In the genomic region with DNA sequence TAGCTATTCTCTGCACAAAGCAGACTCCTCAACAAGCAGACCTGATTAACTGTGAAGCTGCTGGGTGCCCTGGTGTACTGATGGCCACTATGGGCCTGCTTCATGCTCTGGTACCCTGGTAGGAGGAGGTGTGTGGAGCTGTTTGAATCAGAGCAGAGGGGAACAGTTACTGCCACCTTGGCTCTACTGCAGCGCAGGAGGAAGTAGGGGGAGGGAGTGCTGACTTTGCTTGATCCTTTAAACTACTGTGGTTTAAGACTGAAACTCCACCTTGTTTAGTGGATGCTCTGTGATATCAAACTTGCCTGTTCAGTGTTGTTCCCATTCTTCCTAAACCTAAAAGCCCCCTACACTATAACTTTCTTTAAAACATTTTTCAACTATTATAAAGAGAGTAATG, we compare ENCODE assay signal across 19 mouse cellular contexts. TPM values are rescaled to one million over a fixed set of nuclear protein-coding genes. Genes with fewer than 3 reads are reported as not detected.
DNase-seq lines count a peak whose midpoint lies in the region; ATAC-seq and TF ChIP-seq lines count a peak whose summit lies in the region.
"Had no signal": no experiment of that assay in that cellular context is flagged by ENCODE, and none has a peak within 500 bp of the region (broad histone marks: within the 10 kb centered on the region; RNA-seq: fewer than 3 reads in every experiment).

No protein-coding gene starts in this region.

- ATAC-seq in CD4-positive, CD25-positive, alpha-beta regulatory T cell, adult 4 months = peak; percentile 64
- ATAC-seq in inflammation-experienced regulatory T-cells, adult 6 months = peak; percentile 58
- ATAC-seq: forebrain, postnatal 0 days had no signal

- no peaks in the 10 kb centered on the region for H3K4me1 ChIP-seq in cerebellum, adult 2 months (ENCODE audit: control insufficient read depth, insufficient read depth, low read length)
- H3K4me1 ChIP-seq: embryonic facial prominence, embryonic 13.5 days; forebrain, embryonic 12.5 days; heart, embryonic 15.5 days had no signal

- no peak for TF ChIP-seq CTCF in cerebellum, adult 2 months (IDR thresholded peaks at IDR 0.05; ENCODE audit: borderline replicate concordance, insufficient read depth, low read depth, low read length)

- H3K27me3 ChIP-seq in cerebellum, adult 2 months (ENCODE audit: control insufficient read depth, insufficient read depth, low read length) = no peaks in the 10 kb centered on the region
- H3K27me3 ChIP-seq: embryonic facial prominence, embryonic 13.5 days; forebrain, embryonic 12.5 days; heart, embryonic 15.5 days; hindbrain, embryonic 13.5 days had no signal

- H3K27ac ChIP-seq in cerebellum, adult 2 months (ENCODE audit: insufficient read depth, low read length) = no peak overlapping the region
- H3K27ac ChIP-seq: embryonic facial prominence, embryonic 13.5 days; forebrain, embryonic 12.5 days; heart, adult 2 months; heart, embryonic 15.5 days; hindbrain, embryonic 13.5 days had no signal

- no peak for TF ChIP-seq POLR2A in cerebellum, adult 2 months (IDR thresholded peaks at IDR 0.05; ENCODE audit: borderline replicate concordance, insufficient read depth, low read length)

- DNase-seq in thymus, postnatal 14 days = peak; percentile 7
- DNase-seq in thymus, postnatal 36 days = no peak
- no peak for DNase-seq in cerebellum, adult 2 months
- DNase-seq in kidney, adult 18-20 months = no peak
- no peak for DNase-seq in cerebellum, adult 8-10 months
- DNase-seq: adrenal gland, postnatal 10 days; cerebellum, adult 11 months; cerebellum, adult 9-11 months; cerebellum, postnatal 36 days; forebrain, postnatal 0 days; gastrocnemius, postnatal 14 days; heart, adult 2 months; heart, postnatal 14 days had no signal

- 93% methylated on average over 1 of the region's 1 CpGs for WGBS in cerebellum, adult 2 months

- H3K4me3 ChIP-seq in cerebellum, adult 2 months (replicated peaks; ENCODE audit: insufficient read depth, low read depth, low read length) = no peak overlapping the region
- H3K4me3 ChIP-seq: embryonic facial prominence, embryonic 13.5 days; forebrain, embryonic 12.5 days; heart, adult 2 months; heart, embryonic 15.5 days; hindbrain, embryonic 13.5 days had no signal

RNA-seq across cellular contexts. Expression of gene Prmt3, which starts 49.8 kb away (rescaled TPM):
- 10 to 100 TPM; 12.1 to 12.7 TPM for polyA plus RNA-seq in CD4-positive, CD25-positive, alpha-beta regulatory T cell, adult 4 months (2017; shearing (Covaris generic))
- 10 to 100 TPM in 2 of 3 experiments, 1 to 10 TPM in 1; 7.8 to 13.2 (median 12.8) TPM for polyA plus RNA-seq in inflammation-experienced regulatory T-cells, adult 6 months (2017; shearing (Covaris generic))
- polyA plus RNA-seq in cerebellum, adult 2 months (2012; rRNA removed) = 28.1 and 31.1 TPM in 2 replicates
